Mouse (Mus musculus) hindbrain, embryonic 13.5 days (tissue): ENCODE measurements around the gene Phc3. TPM values are rescaled to one million over a fixed set of nuclear protein-coding genes. Genes with fewer than 3 reads are reported as not detected.
"Not testable (repeated sequence)": the region's sequence is repeated elsewhere in the genome, so short reads cannot be mapped to it uniquely, and the experiment has no call there.

Experiments
- ATAC-seq: fragments of 200-750 bp; cut with Nextera tagmentation; 2 replicates; pipeline ENCODE4 v1.8.0; 2017; ENCODE audit warnings: moderate TSS enrichment; ENCODE audit not compliant: low FRiP score
- H3K27ac ChIP-seq: fragments of 300-500 bp; sonication (generic); 2 replicates; pipeline ENCODE4 v1.5.1; 2015; ENCODE audit warnings: inconsistent platforms, mild to moderate bottlenecking, moderate library complexity
- H3K27me3 ChIP-seq: fragments of 300-500 bp; sonication (generic); 2 replicates; pipeline ENCODE4 v1.6.1; 2015; ENCODE audit warnings: mild to moderate bottlenecking, inconsistent platforms
- H3K36me3 ChIP-seq: fragments of 300-500 bp; sonication (generic); 2 replicates; pipeline ENCODE4 v1.6.1; 2015; ENCODE audit warnings: mild to moderate bottlenecking, inconsistent platforms
- H3K4me1 ChIP-seq: fragments of 300-500 bp; sonication (generic); replicated peaks from 2 replicates; pipeline ENCODE4 v1.6.1; 2015; ENCODE audit warnings: inconsistent platforms
- H3K4me2 ChIP-seq: fragments of 300-500 bp; sonication (generic); 2 replicates; pipeline ENCODE4 v1.6.1; 2015; ENCODE audit warnings: inconsistent platforms, mild to moderate bottlenecking, moderate library complexity
- H3K4me3 ChIP-seq: fragments of 300-500 bp; sonication (generic); 2 replicates; pipeline ENCODE4 v1.5.1; 2015; ENCODE audit warnings: mild to moderate bottlenecking, inconsistent platforms
- H3K9ac ChIP-seq: fragments of 300-500 bp; sonication (generic); 2 replicates; pipeline ENCODE4 v1.6.1; 2015; ENCODE audit warnings: mild to moderate bottlenecking, inconsistent platforms
- H3K9me3 ChIP-seq: fragments of 300-500 bp; sonication (generic); 2 replicates; pipeline ENCODE4 v1.6.1; 2016; ENCODE audit warnings: inconsistent platforms
- WGBS: fragments of 180-500 bp; shearing (Covaris S2); methylation state at CpG from one replicate; pipeline ENCODE4 v1.1.7; 2015; 5-methylcytosine and 5-hydroxymethylcytosine counted together
- polyA plus RNA-seq: library from polyadenylated mRNA; unstranded; fragments of >200 nt; fragmentation: Nextera tagmentation; extraction: Ambion mirVana; gene quantifications from 2 replicates; pipeline ENCODE4 v1.2.1, GENCODE M21; 2015

The Phc3 gene
- polyA plus RNA-seq, 1 experiment from 2014 or later = 8.1 TPM

GRCm38 (mm10) chr3:30899407-30899806 lies 69.8 kb downstream of the Phc3 start:
- Histone ChIP-seq H3K27ac (no peak overlapping the region), H3K4me3 (no peak overlapping the region), H3K9me3 (no peaks in the 10 kb centered on the region), H3K9ac (no peak overlapping the region), H3K27me3 (no peaks in the 10 kb centered on the region), H3K36me3 (peaks cover 43% of the 10 kb centered on the region), H3K4me1 (no peaks in the 10 kb centered on the region), H3K4me2 (no peak overlapping the region)
- no peak for ATAC-seq
- 94% methylated on average over 8 of the region's 8 CpGs for WGBS

GRCm38 (mm10) chr3:30896721-30897120 lies 72.5 kb downstream of the Phc3 start:
- Histone ChIP-seq H3K36me3 (peaks cover 46% of the 10 kb centered on the region), H3K27ac (no peak overlapping the region), H3K27me3 (no peaks in the 10 kb centered on the region), H3K4me2 (no peak overlapping the region), H3K4me1 (no peaks in the 10 kb centered on the region), H3K4me3 (no peak overlapping the region), H3K9me3 (no peaks in the 10 kb centered on the region), H3K9ac (no peak overlapping the region)
- ATAC-seq = no peak
- 94% methylated on average over 5 of the region's 5 CpGs for WGBS

- H3K4me1 ChIP-seq = no peaks in the 10 kb centered on the region
- ATAC-seq = no peak
- no peak overlapping the region for H3K27ac ChIP-seq
- no peaks in the 10 kb centered on the region for H3K27me3 ChIP-seq
- whole genome bisulfite sequencing = 22% methylated on average over 1 of the region's 1 CpGs
- H3K4me3 ChIP-seq = no peak overlapping the region
- no peak overlapping the region for H3K9ac ChIP-seq
- H3K9me3 ChIP-seq = no peaks in the 10 kb centered on the region
- H3K4me2 ChIP-seq = no peak overlapping the region
- peaks cover 10% of the 10 kb centered on the region; the same call in 1 of the 2 replicates for H3K36me3 ChIP-seq
Observed at GRCm38 (mm10) chr3:30889014-30889413, 80.2 kb downstream of the Phc3 start.

- WGBS = 90% methylated on average over 3 of the region's 3 CpGs
- no peak overlapping the region for H3K4me2 ChIP-seq
- H3K4me1 ChIP-seq = no peaks in the 10 kb centered on the region
- no peak overlapping the region for H3K4me3 ChIP-seq
- no peak overlapping the region for H3K27ac ChIP-seq
- ATAC-seq = no peak
- 0 out of 2 replicates have a peak, but pooled peaks cover 3% of the 10 kb centered on the region for H3K36me3 ChIP-seq
- H3K27me3 ChIP-seq = no peaks in the 10 kb centered on the region
- no peak overlapping the region for H3K9ac ChIP-seq
- no peaks in the 10 kb centered on the region for H3K9me3 ChIP-seq
Observed at GRCm38 (mm10) chr3:30887449-30887848, 81.8 kb downstream of the Phc3 start.

GRCm38 (mm10) chr3:30876709-30877108 lies 92.5 kb downstream of the Phc3 start:
- no peak overlapping the region for H3K9ac ChIP-seq
- H3K4me3 ChIP-seq = no peak overlapping the region
- WGBS = 95% methylated on average over 6 of the region's 6 CpGs
- no peaks in the 10 kb centered on the region for H3K27me3 ChIP-seq
- no peaks in the 10 kb centered on the region for H3K9me3 ChIP-seq
- no peaks in the 10 kb centered on the region for H3K4me1 ChIP-seq
- no peak overlapping the region for H3K4me2 ChIP-seq
- H3K27ac ChIP-seq = no peak overlapping the region
- ATAC-seq = no peak
- no peaks in the 10 kb centered on the region for H3K36me3 ChIP-seq

GRCm38 (mm10) chr3:30869995-30870394 lies 99.2 kb downstream of the Phc3 start:
- no peak overlapping the region for H3K9ac ChIP-seq
- ATAC-seq = no peak
- H3K27me3 ChIP-seq = no peaks in the 10 kb centered on the region
- no peaks in the 10 kb centered on the region for H3K9me3 ChIP-seq
- 87% methylated on average over 1 of the region's 1 CpGs for WGBS
- H3K4me3 ChIP-seq = no peak overlapping the region
- no peaks in the 10 kb centered on the region for H3K4me1 ChIP-seq
- no peak overlapping the region for H3K4me2 ChIP-seq
- no peaks in the 10 kb centered on the region for H3K36me3 ChIP-seq
- no peak overlapping the region for H3K27ac ChIP-seq

GRCm38 (mm10) chr3:30868625-30869024 lies 100.6 kb downstream of the Phc3 start:
- Histone ChIP-seq H3K4me1 (no peaks in the 10 kb centered on the region), H3K4me2 (no peak overlapping the region), H3K36me3 (no peaks in the 10 kb centered on the region), H3K4me3 (no peak overlapping the region), H3K27me3 (no peaks in the 10 kb centered on the region), H3K27ac (no peak overlapping the region), H3K9ac (no peak overlapping the region), H3K9me3 (no peaks in the 10 kb centered on the region)
- no peak for ATAC-seq
- 74% methylated on average over 5 of the region's 5 CpGs for WGBS

GRCm38 (mm10) chr3:30868176-30868575 lies 101.0 kb downstream of the Phc3 start:
- H3K9ac ChIP-seq = no peak overlapping the region
- no peaks in the 10 kb centered on the region for H3K27me3 ChIP-seq
- H3K4me3 ChIP-seq = no peak overlapping the region
- 74% methylated on average over 5 of the region's 5 CpGs for WGBS
- H3K9me3 ChIP-seq = no peaks in the 10 kb centered on the region
- ATAC-seq = no peak
- H3K4me1 ChIP-seq = no peaks in the 10 kb centered on the region
- no peak overlapping the region for H3K4me2 ChIP-seq
- H3K36me3 ChIP-seq = no peaks in the 10 kb centered on the region
- no peak overlapping the region for H3K27ac ChIP-seq

- 76% methylated on average over 1 of the region's 1 CpGs for WGBS
- no peaks in the 10 kb centered on the region for H3K36me3 ChIP-seq
- ATAC-seq = no peak
Observed at GRCm38 (mm10) chr3:30864640-30865039, 104.6 kb downstream of the Phc3 start.

GRCm38 (mm10) chr3:30863712-30864435 lies 105.3 kb downstream of the Phc3 start:
- no peak for ATAC-seq
- H3K9me3 ChIP-seq = no peaks in the 10 kb centered on the region
- no peak overlapping the region for H3K4me3 ChIP-seq
- H3K4me2 ChIP-seq = no peak overlapping the region
- no peak overlapping the region for H3K9ac ChIP-seq
- WGBS = 80% methylated on average over 5 of the region's 5 CpGs
- no peaks in the 10 kb centered on the region for H3K4me1 ChIP-seq
- H3K36me3 ChIP-seq = no peaks in the 10 kb centered on the region
- H3K27me3 ChIP-seq = no peaks in the 10 kb centered on the region
- H3K27ac ChIP-seq = no peak overlapping the region

More at GRCm38 (mm10) chr3:30864640-30865039, 104.6 kb downstream of the Phc3 start:
- Histone ChIP-seq H3K4me1 (no peaks in the 10 kb centered on the region), H3K27ac (no peak overlapping the region), H3K9me3 (no peaks in the 10 kb centered on the region), H3K4me3 (no peak overlapping the region), H3K9ac (no peak overlapping the region), H3K4me2 (no peak overlapping the region), H3K27me3 (no peaks in the 10 kb centered on the region)

GRCm38 (mm10) chr3:30860705-30861104 lies 108.5 kb downstream of the Phc3 start:
- Histone ChIP-seq H3K9me3 (no peaks in the 10 kb centered on the region), H3K4me2 (no peak overlapping the region), H3K4me1 (peaks cover 5% of the 10 kb centered on the region), H3K4me3 (no peak overlapping the region), H3K27me3 (peaks cover 20% of the 10 kb centered on the region), H3K36me3 (no peaks in the 10 kb centered on the region), H3K27ac (no peak overlapping the region), H3K9ac (no peak overlapping the region)
- ATAC-seq = no peak
- 86% methylated on average over 4 of the region's 4 CpGs for WGBS

- not testable (repeated sequence) for H3K4me2 ChIP-seq, H3K9ac ChIP-seq, ATAC-seq, H3K36me3 ChIP-seq, H3K9me3 ChIP-seq, H3K4me1 ChIP-seq, H3K27ac ChIP-seq, H3K4me3 ChIP-seq
- WGBS = 93% methylated on average over 8 of the region's 8 CpGs
- H3K27me3 ChIP-seq = peaks cover 31% of the 10 kb centered on the region
Observed at GRCm38 (mm10) chr3:30859599-30859998, 109.6 kb downstream of the Phc3 start.
